Mouse (Mus musculus): ENCODE results near the gene Sgms2. TPM values are rescaled to one million over a fixed set of nuclear protein-coding genes. Genes with fewer than 3 reads are reported as not detected.

Sgms2 gene
- polyA plus RNA-seq, 1 experiment from 2014 or later: 0.87 TPM

DNA sequence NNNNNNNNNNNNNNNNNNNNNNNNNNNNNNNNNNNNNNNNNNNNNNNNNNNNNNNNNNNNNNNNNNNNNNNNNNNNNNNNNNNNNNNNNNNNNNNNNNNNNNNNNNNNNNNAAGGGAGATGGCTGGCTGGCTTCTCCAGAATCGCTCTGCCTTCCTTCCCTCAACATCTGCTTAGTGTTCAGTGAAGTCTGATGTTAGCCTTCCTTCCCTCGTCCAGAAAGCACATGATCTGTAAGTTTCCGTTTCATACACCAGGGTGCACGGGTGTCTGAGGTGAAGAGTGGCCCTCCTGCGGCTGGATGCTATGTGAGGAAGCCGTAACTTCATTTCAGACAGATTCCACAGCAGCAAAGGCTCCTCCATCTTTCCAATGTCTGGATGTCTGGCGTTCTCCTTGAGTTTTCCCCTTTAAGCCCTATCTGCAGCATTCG lies 156.1 kb downstream of the Sgms2 start:
- no peak overlapping the region; the same call in 1 of the 2 replicates for H3K4me3 ChIP-seq

DNA sequence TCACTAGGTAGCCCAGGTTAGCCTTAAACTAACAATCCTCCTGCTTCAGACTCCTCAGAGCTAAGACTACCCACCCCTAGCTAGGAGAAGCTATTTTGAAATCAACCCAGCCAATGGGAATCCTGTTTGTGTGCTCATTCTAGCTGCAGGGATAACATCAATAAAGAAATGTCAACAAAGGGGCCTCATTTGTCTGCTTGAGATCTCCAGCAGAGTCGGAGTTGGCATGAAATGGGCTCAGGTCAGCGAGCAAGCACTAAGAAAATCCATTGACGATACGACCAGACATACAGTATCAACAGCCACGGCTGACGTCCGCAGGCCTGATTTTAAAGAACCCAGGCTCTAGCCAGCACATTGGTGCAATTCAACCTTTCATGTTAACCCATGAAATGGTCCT lies 164.0 kb downstream of the Sgms2 start:
- ATAC-seq (ENCODE audit: insufficient number of reproducible peaks, low FRiP score): no peak
- H3K27ac ChIP-seq (ENCODE audit: poor library complexity, severe bottlenecking): no peak overlapping the region
- WGBS: 79% methylated on average over 7 of the region's 7 CpGs
- H3K9me3 ChIP-seq (replicated peaks): peaks cover 7% of the 10 kb centered on the region
- no peak overlapping the region for H3K4me3 ChIP-seq
- H3K27me3 ChIP-seq (replicated peaks): no peaks in the 10 kb centered on the region
- H3K4me1 ChIP-seq (replicated peaks): no peaks in the 10 kb centered on the region
- no peak overlapping the region for H3K4me2 ChIP-seq
- H3K9ac ChIP-seq: no peak overlapping the region
- no peaks in the 10 kb centered on the region for H3K36me3 ChIP-seq

More for the DNA sequence above, 156.1 kb downstream of the Sgms2 start:
- no peaks in the 10 kb centered on the region for H3K9me3 ChIP-seq (replicated peaks)
- H3K4me1 ChIP-seq (replicated peaks): peaks cover 16% of the 10 kb centered on the region
- WGBS: 47% methylated on average over 8 of the region's 8 CpGs
- H3K9ac ChIP-seq: no peak overlapping the region
- ATAC-seq (ENCODE audit: insufficient number of reproducible peaks, low FRiP score): no peak
- H3K27ac ChIP-seq (ENCODE audit: poor library complexity, severe bottlenecking): peak overlapping the region; percentile 49; the same call in 1 of the 2 replicates
- H3K36me3 ChIP-seq: no peaks in the 10 kb centered on the region
- H3K4me2 ChIP-seq: peak overlapping the region; percentile 65
- H3K27me3 ChIP-seq (replicated peaks): no peaks in the 10 kb centered on the region

DNA sequence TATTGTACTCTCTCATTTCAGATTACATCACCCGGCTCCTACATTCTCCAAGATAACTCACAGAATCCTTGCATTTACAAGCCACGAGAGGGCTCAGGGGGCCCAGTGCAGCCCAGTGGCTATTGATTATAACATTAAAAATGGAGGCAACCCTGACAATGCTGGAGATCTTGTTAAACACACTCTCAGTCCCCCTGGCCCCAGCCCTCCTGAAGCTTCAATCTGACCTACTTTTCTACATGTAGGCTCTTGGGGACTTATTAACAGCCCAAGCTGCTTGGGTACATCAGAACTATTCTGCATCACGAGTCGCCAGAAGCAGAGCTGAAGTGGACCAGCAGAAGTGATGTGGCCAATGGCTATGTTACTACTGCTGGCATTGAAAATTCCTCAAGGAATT lies 164.6 kb downstream of the Sgms2 start:
- no peak overlapping the region for H3K27ac ChIP-seq (ENCODE audit: poor library complexity, severe bottlenecking)

DNA sequence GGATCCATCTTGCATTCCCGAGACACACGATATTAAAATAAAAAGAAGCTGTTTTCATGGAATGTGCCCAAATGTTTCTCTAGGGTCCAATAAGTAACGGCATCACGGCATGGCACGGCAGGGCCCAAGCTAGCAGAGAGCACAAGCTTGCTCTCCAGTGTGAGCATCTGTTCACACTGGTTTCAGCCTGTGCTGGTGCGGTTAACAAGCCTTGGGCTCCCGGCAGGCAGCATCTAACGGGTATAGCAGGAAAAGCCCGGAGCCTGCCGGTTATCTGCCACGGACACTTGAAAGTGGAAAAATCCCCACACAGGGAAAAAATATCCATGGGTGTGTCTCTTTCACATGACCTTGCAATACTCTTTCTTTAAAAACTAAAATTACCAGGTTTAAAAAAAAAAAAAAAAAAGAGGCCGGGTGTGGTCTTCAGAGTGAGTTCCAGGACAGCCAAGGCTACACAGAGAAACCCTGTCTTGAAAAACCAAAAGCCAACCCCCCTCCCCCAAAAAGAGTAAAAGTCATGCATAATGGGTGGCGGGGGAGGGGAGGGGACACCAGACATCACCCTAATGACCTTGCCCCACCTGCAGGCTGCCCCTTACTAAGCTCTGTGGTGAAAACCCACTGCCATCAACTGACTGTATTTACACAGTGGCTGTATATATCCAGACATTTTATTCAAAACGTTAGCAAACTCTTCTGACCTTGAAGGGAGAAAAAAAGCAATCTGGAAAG lies 169.0 kb downstream of the Sgms2 start:
- H3K9ac ChIP-seq: no peak overlapping the region
- H3K4me3 ChIP-seq: no peak overlapping the region
- H3K36me3 ChIP-seq: no peaks in the 10 kb centered on the region
- no peak overlapping the region for H3K27ac ChIP-seq (ENCODE audit: poor library complexity, severe bottlenecking)
- no peak overlapping the region for H3K4me2 ChIP-seq
- H3K9me3 ChIP-seq (replicated peaks): no peaks in the 10 kb centered on the region
- H3K4me1 ChIP-seq (replicated peaks): 0 out of 2 replicates have a peak, but pooled peaks cover 2% of the 10 kb centered on the region
- ATAC-seq (ENCODE audit: insufficient number of reproducible peaks, low FRiP score): no peak
- WGBS: 60% methylated on average over 14 of the region's 14 CpGs
- no peaks in the 10 kb centered on the region for H3K27me3 ChIP-seq (replicated peaks)

More for the DNA sequence above, 164.6 kb downstream of the Sgms2 start:
- no peak overlapping the region for H3K4me2 ChIP-seq
- no peaks in the 10 kb centered on the region for H3K36me3 ChIP-seq
- H3K27me3 ChIP-seq (replicated peaks): no peaks in the 10 kb centered on the region
- ATAC-seq (ENCODE audit: insufficient number of reproducible peaks, low FRiP score): no peak
- 83% methylated on average over 4 of the region's 4 CpGs for WGBS
- 0 out of 2 replicates have a peak, but pooled peaks cover 2% of the 10 kb centered on the region for H3K4me1 ChIP-seq (replicated peaks)
- no peak overlapping the region for H3K4me3 ChIP-seq
- H3K9ac ChIP-seq: no peak overlapping the region
- H3K9me3 ChIP-seq (replicated peaks): peaks cover 7% of the 10 kb centered on the region

DNA sequence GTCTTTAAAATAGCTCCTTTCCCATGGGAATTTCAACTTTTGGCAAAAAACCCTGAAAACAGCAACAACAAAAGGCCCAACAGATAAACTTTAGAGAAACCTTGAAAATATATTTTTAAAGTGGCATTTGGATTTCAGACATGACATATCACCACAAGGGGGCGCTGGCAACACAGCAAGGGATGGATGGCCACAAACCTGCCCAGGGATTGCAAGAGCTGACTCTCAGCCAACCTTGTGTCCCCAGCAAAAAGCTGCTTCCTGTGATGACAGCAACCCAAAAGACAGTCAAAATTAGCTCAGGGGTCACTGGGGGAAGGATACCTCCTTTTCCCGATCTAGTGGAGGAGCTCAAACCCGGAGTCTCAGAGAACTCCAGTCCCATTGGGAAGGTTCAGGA lies 171.0 kb downstream of the Sgms2 start:
- WGBS: 8% methylated on average over 3 of the region's 3 CpGs
- H3K4me1 ChIP-seq (replicated peaks): peaks cover 11% of the 10 kb centered on the region; the same call in 1 of the 2 replicates
- no peak overlapping the region for H3K4me3 ChIP-seq
- H3K27me3 ChIP-seq (replicated peaks): no peaks in the 10 kb centered on the region
- no peak overlapping the region for H3K27ac ChIP-seq (ENCODE audit: poor library complexity, severe bottlenecking)
- no peaks in the 10 kb centered on the region for H3K9me3 ChIP-seq (replicated peaks)
- no peak overlapping the region for H3K9ac ChIP-seq
- no peak overlapping the region for H3K4me2 ChIP-seq
- no peaks in the 10 kb centered on the region for H3K36me3 ChIP-seq
- no peak for ATAC-seq (ENCODE audit: insufficient number of reproducible peaks, low FRiP score)

DNA sequence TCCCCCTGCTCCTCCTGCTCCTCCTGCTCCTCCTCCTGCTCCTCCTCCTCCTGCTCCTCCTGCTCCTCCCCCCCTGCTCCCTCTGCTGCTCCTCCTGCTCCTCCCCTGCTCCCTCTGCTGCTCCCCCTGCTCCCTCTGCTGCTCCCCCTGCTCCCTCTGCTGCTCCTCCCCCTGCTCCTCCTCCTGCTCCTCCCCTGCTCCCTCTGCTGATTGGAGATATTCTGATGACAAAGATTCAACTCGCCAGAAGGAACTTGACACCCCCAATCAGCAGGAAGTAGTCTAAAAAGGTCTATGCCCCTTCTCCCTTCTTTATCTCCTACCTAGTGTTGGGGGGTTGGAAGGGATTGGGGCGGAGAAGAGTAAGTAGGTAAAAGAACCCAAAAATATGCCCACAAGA lies 173.0 kb downstream of the Sgms2 start:
- WGBS: 36% methylated on average over 2 of the region's 2 CpGs

DNA sequence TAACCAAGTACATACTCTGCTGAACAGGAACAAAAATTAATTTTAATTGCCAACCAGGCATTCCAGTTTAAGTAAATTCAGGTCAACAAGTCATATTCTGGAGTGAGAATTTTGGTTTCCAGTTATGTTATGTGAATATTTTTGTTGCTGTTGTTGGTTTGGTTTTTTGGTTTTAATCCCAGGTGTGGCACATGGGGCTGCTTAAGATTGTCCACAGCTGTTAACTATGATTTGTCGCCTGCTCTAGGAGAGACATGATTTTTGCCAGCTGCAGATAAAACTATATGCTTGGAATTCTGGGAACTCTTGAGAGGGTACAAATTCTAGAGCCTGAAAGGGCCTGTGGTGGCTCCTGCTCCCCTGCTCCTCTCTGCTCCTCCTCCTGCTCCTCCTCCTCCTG lies 174.1 kb downstream of the Sgms2 start:
- Histone ChIP-seq H3K36me3 (no peaks in the 10 kb centered on the region), H3K4me3 (no peak overlapping the region), H3K27ac (ENCODE audit: poor library complexity, severe bottlenecking) (no peak overlapping the region), H3K4me2 (no peak overlapping the region), H3K4me1 (replicated peaks) (peaks cover 11% of the 10 kb centered on the region; the same call in 1 of the 2 replicates), H3K9ac (no peak overlapping the region), H3K27me3 (replicated peaks) (no peaks in the 10 kb centered on the region), H3K9me3 (replicated peaks) (no peaks in the 10 kb centered on the region)
- 87% methylated on average over 1 of the region's 1 CpGs for WGBS
- no peak for ATAC-seq (ENCODE audit: insufficient number of reproducible peaks, low FRiP score)

More for the DNA sequence above, 173.0 kb downstream of the Sgms2 start:
- no peak for ATAC-seq (ENCODE audit: insufficient number of reproducible peaks, low FRiP score)
- Histone ChIP-seq H3K4me2 (no peak overlapping the region), H3K27ac (ENCODE audit: poor library complexity, severe bottlenecking) (no peak overlapping the region), H3K9ac (no peak overlapping the region), H3K9me3 (replicated peaks) (no peaks in the 10 kb centered on the region), H3K36me3 (no peaks in the 10 kb centered on the region), H3K4me1 (replicated peaks) (peaks cover 11% of the 10 kb centered on the region; the same call in 1 of the 2 replicates), H3K4me3 (no peak overlapping the region), H3K27me3 (replicated peaks) (no peaks in the 10 kb centered on the region)

DNA sequence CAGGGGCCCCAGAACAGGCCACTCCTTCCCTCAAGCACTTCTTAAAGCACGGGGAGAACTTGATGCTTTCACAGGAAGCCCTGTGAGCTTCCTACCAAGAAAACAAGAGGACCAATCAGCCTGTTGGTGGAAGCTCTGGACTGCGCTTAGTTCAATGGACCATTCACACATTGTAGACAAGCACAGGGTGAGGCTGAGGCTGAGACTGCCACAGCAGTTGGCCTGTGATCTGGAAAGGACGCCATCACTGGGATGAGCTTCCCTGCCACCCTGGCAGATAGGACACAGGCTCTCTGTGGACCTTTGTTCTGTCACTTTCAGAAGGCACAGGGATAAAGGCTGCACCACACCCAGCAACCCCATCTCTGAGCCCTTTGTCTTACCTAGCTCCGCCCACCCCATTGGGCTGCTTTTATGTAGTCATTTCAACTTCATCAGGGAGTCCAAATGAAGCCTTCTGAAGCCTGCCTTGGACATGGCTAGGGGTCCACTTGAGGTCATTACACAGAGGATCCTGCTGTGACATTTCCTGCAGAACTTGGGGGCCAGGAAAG lies 175.2 kb downstream of the Sgms2 start:
- no peak overlapping the region for H3K9ac ChIP-seq
- WGBS: 48% methylated on average over 4 of the region's 4 CpGs
- H3K36me3 ChIP-seq: no peaks in the 10 kb centered on the region
- H3K27ac ChIP-seq (ENCODE audit: poor library complexity, severe bottlenecking): no peak overlapping the region
- 0 out of 2 replicates have a peak overlapping the region, but pooled peaks have one; percentile 3 for H3K4me3 ChIP-seq
- peaks cover 9% of the 10 kb centered on the region; the same call in 1 of the 2 replicates for H3K4me1 ChIP-seq (replicated peaks)
- no peak for ATAC-seq (ENCODE audit: insufficient number of reproducible peaks, low FRiP score)
- no peaks in the 10 kb centered on the region for H3K27me3 ChIP-seq (replicated peaks)
- H3K9me3 ChIP-seq (replicated peaks): no peaks in the 10 kb centered on the region
- peak overlapping the region; percentile 58 for H3K4me2 ChIP-seq

DNA sequence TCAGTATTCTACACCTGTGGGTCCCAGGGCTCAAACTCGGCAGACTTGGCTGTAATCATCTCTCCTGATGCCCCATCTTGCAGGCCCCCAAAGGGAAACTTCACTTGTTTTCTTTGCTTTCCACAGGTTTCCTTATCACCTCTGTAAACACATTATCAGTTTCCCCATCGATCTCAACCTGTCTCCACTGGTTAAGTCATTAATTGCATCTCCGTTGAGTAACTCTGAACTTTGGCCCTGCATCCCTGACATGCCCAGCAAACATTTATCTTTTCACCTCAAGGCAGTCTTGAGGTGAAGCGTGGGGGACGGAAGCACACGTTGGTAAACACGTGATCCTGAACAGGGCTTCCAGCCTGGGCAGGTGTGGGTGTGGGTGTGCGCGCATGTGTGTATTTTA lies 178.9 kb downstream of the Sgms2 start:
- Histone ChIP-seq H3K9ac (no peak overlapping the region), H3K27ac (ENCODE audit: poor library complexity, severe bottlenecking) (no peak overlapping the region), H3K27me3 (replicated peaks) (no peaks in the 10 kb centered on the region), H3K4me2 (no peak overlapping the region), H3K9me3 (replicated peaks) (peaks cover 19% of the 10 kb centered on the region), H3K4me3 (no peak overlapping the region), H3K4me1 (replicated peaks) (peaks cover 9% of the 10 kb centered on the region; the same call in 1 of the 2 replicates), H3K36me3 (no peaks in the 10 kb centered on the region)
- ATAC-seq (ENCODE audit: insufficient number of reproducible peaks, low FRiP score): no peak
- 61% methylated on average over 9 of the region's 9 CpGs for WGBS

DNA sequence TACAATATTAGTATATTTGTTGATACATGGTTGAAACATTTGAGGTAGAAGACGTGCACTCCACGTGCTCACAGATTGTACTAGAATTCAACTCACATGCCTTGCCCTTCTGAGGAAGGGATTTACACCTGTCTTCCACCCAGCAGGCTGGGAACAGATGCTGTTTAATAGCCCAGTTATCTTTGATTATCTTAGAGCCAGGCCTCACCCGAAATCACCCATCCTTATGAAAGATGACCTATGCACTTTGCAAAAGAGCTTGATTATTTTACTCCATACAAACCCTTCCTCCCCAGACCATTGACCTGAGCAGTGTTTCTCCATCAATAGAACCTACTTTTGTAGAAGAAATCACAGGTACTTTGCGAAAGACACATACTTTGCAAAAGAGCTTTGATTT lies 180.6 kb downstream of the Sgms2 start:
- Histone ChIP-seq H3K27ac (ENCODE audit: poor library complexity, severe bottlenecking) (no peak overlapping the region), H3K4me3 (no peak overlapping the region), H3K27me3 (replicated peaks) (no peaks in the 10 kb centered on the region), H3K9me3 (replicated peaks) (peaks cover 19% of the 10 kb centered on the region), H3K36me3 (no peaks in the 10 kb centered on the region), H3K4me2 (no peak overlapping the region), H3K4me1 (replicated peaks) (0 out of 2 replicates have a peak, but pooled peaks cover 2% of the 10 kb centered on the region), H3K9ac (no peak overlapping the region)
- no peak for ATAC-seq (ENCODE audit: insufficient number of reproducible peaks, low FRiP score)
- 74% methylated on average over 4 of the region's 4 CpGs for WGBS

DNA sequence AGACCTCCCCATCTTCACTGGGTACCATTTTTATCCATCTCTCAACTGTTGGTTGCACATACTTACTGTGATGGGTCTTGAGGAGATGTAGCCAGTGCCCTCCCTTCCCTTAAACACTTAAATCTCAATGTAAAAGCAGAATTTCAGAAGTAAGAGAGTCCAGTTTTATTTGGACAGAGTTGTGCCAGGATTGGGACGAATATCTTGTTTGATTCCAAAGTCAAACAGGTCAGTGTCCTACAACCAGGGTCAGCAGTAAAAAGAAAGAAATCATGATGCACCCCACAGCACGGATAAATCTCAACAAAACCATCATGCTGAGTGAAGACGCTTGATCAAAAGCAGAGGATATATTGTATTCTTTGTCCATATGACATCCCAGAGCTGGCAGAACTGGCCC lies 183.4 kb downstream of the Sgms2 start:
- Histone ChIP-seq H3K27ac (ENCODE audit: poor library complexity, severe bottlenecking) (no peak overlapping the region), H3K4me1 (replicated peaks) (0 out of 2 replicates have a peak, but pooled peaks cover 3% of the 10 kb centered on the region), H3K4me2 (no peak overlapping the region), H3K4me3 (no peak overlapping the region), H3K27me3 (replicated peaks) (0 out of 2 replicates have a peak, but pooled peaks cover 4% of the 10 kb centered on the region), H3K9me3 (replicated peaks) (peaks cover 19% of the 10 kb centered on the region), H3K9ac (no peak overlapping the region), H3K36me3 (no peaks in the 10 kb centered on the region)
- no peak for ATAC-seq (ENCODE audit: insufficient number of reproducible peaks, low FRiP score)
- WGBS: 81% methylated on average over 3 of the region's 3 CpGs

All from heart, embryonic 12.5 days (tissue).